Mouse (Mus musculus): Measurements from ENCODE around the gene Tmprss4. TPM values are rescaled to one million over a fixed set of nuclear protein-coding genes. Genes with fewer than 3 reads are reported as not detected.

Tmprss4 gene
- total RNA-seq, 2 experiments from 2014 or later = not detected

GRCm38 (mm10) chr9:45202021-45202798 lies 1.7 kb downstream of the Tmprss4 start:
- intact Hi-C loops (cut with DNase I) = no loop called here

GRCm38 (mm10) chr9:45201319-45201947 lies 2.5 kb downstream of the Tmprss4 start:
- intact Hi-C loops (cut with DNase I) = no loop called here

More at GRCm38 (mm10) chr9:45202021-45202798, 1.7 kb downstream of the Tmprss4 start:
- DNase-seq (ENCODE audit: extremely low spot score in 1 of 2, low spot score in 2 of 2) = no peak

GRCm38 (mm10) chr9:45197549-45197948 lies 6.3 kb downstream of the Tmprss4 start:
- DNase-seq (ENCODE audit: extremely low spot score in 1 of 2, low spot score in 2 of 2) = no peak

More at GRCm38 (mm10) chr9:45201319-45201947, 2.5 kb downstream of the Tmprss4 start:
- no peak for DNase-seq (ENCODE audit: extremely low spot score in 1 of 2, low spot score in 2 of 2)

GRCm38 (mm10) chr9:45196125-45196830 lies 7.6 kb downstream of the Tmprss4 start:
- no peak for DNase-seq (ENCODE audit: extremely low spot score in 1 of 2, low spot score in 2 of 2)
- intact Hi-C loops (cut with DNase I) = no loop called here

More at GRCm38 (mm10) chr9:45197549-45197948, 6.3 kb downstream of the Tmprss4 start:
- intact Hi-C loops (cut with DNase I) = no loop called here

GRCm38 (mm10) chr9:45195468-45195867 lies 8.4 kb downstream of the Tmprss4 start:
- no peak for DNase-seq (ENCODE audit: extremely low spot score in 1 of 2, low spot score in 2 of 2)
- intact Hi-C loops (cut with DNase I) = no loop called here

GRCm38 (mm10) chr9:45189661-45190174 lies 14.2 kb downstream of the Tmprss4 start:
- intact Hi-C loops (cut with DNase I) = no loop called here
- DNase-seq (ENCODE audit: extremely low spot score in 1 of 2, low spot score in 2 of 2) = no peak

GRCm38 (mm10) chr9:45188570-45189563 lies 15.0 kb downstream of the Tmprss4 start:
- intact Hi-C loops (cut with DNase I) = no loop called here
- DNase-seq (ENCODE audit: extremely low spot score in 1 of 2, low spot score in 2 of 2) = no peak

GRCm38 (mm10) chr9:45185250-45185649 lies 18.6 kb downstream of the Tmprss4 start:
- intact Hi-C loops (cut with DNase I) = no loop called here

GRCm38 (mm10) chr9:45183266-45183665 lies 20.6 kb downstream of the Tmprss4 start:
- DNase-seq (ENCODE audit: extremely low spot score in 1 of 2, low spot score in 2 of 2) = no peak
- intact Hi-C loops (cut with DNase I) = no loop called here

More at GRCm38 (mm10) chr9:45185250-45185649, 18.6 kb downstream of the Tmprss4 start:
- peak; percentile 15 to 41 for DNase-seq (ENCODE audit: extremely low spot score in 1 of 2, low spot score in 2 of 2)

- intact Hi-C loops (cut with DNase I) = no loop called here
- DNase-seq (ENCODE audit: extremely low spot score in 1 of 2, low spot score in 2 of 2) = no peak
Measured at GRCm38 (mm10) chr9:45182521-45182920, 21.4 kb downstream of the Tmprss4 start.

- intact Hi-C loops (cut with DNase I) = no loop called here
Measured at GRCm38 (mm10) chr9:45181770-45182169, 22.1 kb downstream of the Tmprss4 start, which contains the start of gene BC049352. BC049352 (plus strand) TSS chr9:45182007.

GRCm38 (mm10) chr9:45179282-45179681 lies 24.6 kb downstream of the Tmprss4 start:
- DNase-seq (ENCODE audit: extremely low spot score in 1 of 2, low spot score in 2 of 2) = no peak

More at GRCm38 (mm10) chr9:45181770-45182169, 22.1 kb downstream of the Tmprss4 start, which contains the start of gene BC049352:
- DNase-seq (ENCODE audit: extremely low spot score in 1 of 2, low spot score in 2 of 2) = no peak

GRCm38 (mm10) chr9:45173475-45173874 lies 30.4 kb downstream of the Tmprss4 start:
- no peak for DNase-seq (ENCODE audit: extremely low spot score in 1 of 2, low spot score in 2 of 2)
- intact Hi-C loops (cut with DNase I) = no loop called here

More at GRCm38 (mm10) chr9:45179282-45179681, 24.6 kb downstream of the Tmprss4 start:
- intact Hi-C loops (cut with DNase I) = no loop called here

GRCm38 (mm10) chr9:45171073-45171610 lies 32.8 kb downstream of the Tmprss4 start:
- no peak for DNase-seq (ENCODE audit: extremely low spot score in 1 of 2, low spot score in 2 of 2)
- intact Hi-C loops (cut with DNase I) = no loop called here

- intact Hi-C loops (cut with DNase I) = no loop called here
- DNase-seq (ENCODE audit: extremely low spot score in 1 of 2, low spot score in 2 of 2) = no peak
Measured at GRCm38 (mm10) chr9:45170150-45170549, 33.7 kb downstream of the Tmprss4 start.

GRCm38 (mm10) chr9:45167903-45168302 lies 36.0 kb downstream of the Tmprss4 start:
- no peak for DNase-seq (ENCODE audit: extremely low spot score in 1 of 2, low spot score in 2 of 2)
- intact Hi-C loops (cut with DNase I) = no loop called here

GRCm38 (mm10) chr9:45153361-45153760 lies 50.5 kb downstream of the Tmprss4 start:
- no peak for DNase-seq (ENCODE audit: extremely low spot score in 1 of 2, low spot score in 2 of 2)
- intact Hi-C loops (cut with DNase I) = no loop called here

- intact Hi-C loops (cut with DNase I) = no loop called here
Measured at GRCm38 (mm10) chr9:45150933-45151332, 53.0 kb downstream of the Tmprss4 start.

More at GRCm38 (mm10) chr9:45150933-45151332, 53.0 kb downstream of the Tmprss4 start:
- no peak for DNase-seq (ENCODE audit: extremely low spot score in 1 of 2, low spot score in 2 of 2)

Data from left cerebral cortex, postnatal 10 days (tissue).